Mouse (Mus musculus): ENCODE data around the gene Acvr1b.

DNA sequence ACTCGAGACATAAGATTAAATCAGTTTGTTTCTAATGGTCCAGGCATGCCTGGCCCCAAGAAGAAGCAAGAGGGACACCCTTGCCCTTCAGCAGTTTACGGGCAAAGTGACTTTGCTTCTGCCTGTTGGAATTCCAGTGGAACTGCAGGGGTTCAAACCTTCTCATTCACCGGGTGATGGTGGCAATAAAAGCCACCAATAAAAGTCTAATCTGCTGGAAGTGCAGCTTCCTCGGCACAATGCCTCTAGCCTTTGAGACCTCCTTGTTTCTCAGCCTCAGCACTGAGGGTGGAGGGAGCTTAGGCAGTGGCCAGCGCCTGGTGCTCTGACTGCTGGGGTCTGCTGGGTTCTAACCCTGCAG, 7.2 kb downstream of the Acvr1b start:
- no peak for TF ChIP-seq CTCF (IDR thresholded peaks at IDR 0.05; ENCODE audit: borderline replicate concordance, extremely low read depth, insufficient read depth, insufficient read length)
- TF ChIP-seq POLR2A (IDR thresholded peaks at IDR 0.05; ENCODE audit: borderline replicate concordance, extremely low read depth, insufficient read depth, insufficient read length, poor library complexity, severe bottlenecking) = no peak
